Mouse (Mus musculus) limb, embryonic 10.5 days (tissue): Measurements from ENCODE around the gene Myh3. TPM values are rescaled to one million over a fixed set of nuclear protein-coding genes. Genes with fewer than 3 reads are reported as not detected.

Source experiments
- DNase-seq: peaks from one replicate; pipeline ENCODE4 v3.0.0-alpha.2; 2017; ENCODE audit warnings: low spot score
- H3K27ac ChIP-seq: fragments of 300-500 bp; sonication (generic); 2 replicates; pipeline ENCODE4 v1.5.1; 2016; ENCODE audit warnings: mild to moderate bottlenecking
- H3K27me3 ChIP-seq: fragments of 300-500 bp; sonication (generic); 2 replicates; pipeline ENCODE4 v1.6.1; 2016; ENCODE audit warnings: low read depth, mild to moderate bottlenecking; ENCODE audit not compliant: poor library complexity, severe bottlenecking
- H3K36me3 ChIP-seq: fragments of 300-500 bp; sonication (generic); 2 replicates; pipeline ENCODE4 v1.6.1; 2016; ENCODE audit warnings: mild to moderate bottlenecking, moderate library complexity
- H3K4me1 ChIP-seq: fragments of 300-500 bp; sonication (generic); 2 replicates; pipeline ENCODE4 v1.6.1; 2016
- H3K4me3 ChIP-seq: fragments of 300-500 bp; sonication (generic); 2 replicates; pipeline ENCODE4 v1.5.1; 2016; ENCODE audit warnings: mild to moderate bottlenecking, moderate library complexity
- H3K9me3 ChIP-seq: fragments of 300-500 bp; sonication (generic); replicated peaks from 2 replicates; pipeline ENCODE4 v1.6.1; 2016; ENCODE audit warnings: mild to moderate bottlenecking
- WGBS: fragments of 180-500 bp; shearing (Covaris S2); methylation state at CpG from one replicate; pipeline ENCODE4 v1.1.7; 2016; 5-methylcytosine and 5-hydroxymethylcytosine counted together
- polyA plus RNA-seq: library from polyadenylated mRNA; unstranded; fragments of >200 nt; fragmentation: Nextera tagmentation; extraction: Ambion mirVana; gene quantifications from 2 replicates; pipeline ENCODE4 v1.2.1, GENCODE M21; 2016

The Myh3 gene
- polyA plus RNA-seq, result 0.24 and 0.78 TPM in 2 replicates

- H3K4me1 ChIP-seq, result peaks cover 16% of the 10 kb centered on the region
- WGBS, result 93% methylated on average over 5 of the region's 5 CpGs
- no peak for DNase-seq
- no peak within 1 kb of the TSS for H3K4me3 ChIP-seq
- no peak within 1 kb of the TSS for H3K27ac ChIP-seq
- no peaks in the 10 kb centered on the region for H3K36me3 ChIP-seq
- H3K27me3 ChIP-seq, result peaks cover 9% of the 10 kb centered on the region
- H3K9me3 ChIP-seq, result no peaks in the 10 kb centered on the region
Observed at GRCm38 (mm10) chr11:67078000-67078399, at the start of gene Myh3. Gene Myh3 (plus strand): TSS chr11:67078300.

GRCm38 (mm10) chr11:67030904-67031602 lies 47.0 kb upstream of the Myh3 start:
- H3K4me3 ChIP-seq, result no peak overlapping the region
- WGBS, result 58% methylated on average over 16 of the region's 16 CpGs
- no peaks in the 10 kb centered on the region for H3K9me3 ChIP-seq
- no peaks in the 10 kb centered on the region for H3K4me1 ChIP-seq
- H3K27ac ChIP-seq, result no peak overlapping the region
- H3K36me3 ChIP-seq, result no peaks in the 10 kb centered on the region
- DNase-seq, result no peak
- no peaks in the 10 kb centered on the region for H3K27me3 ChIP-seq

DNA sequence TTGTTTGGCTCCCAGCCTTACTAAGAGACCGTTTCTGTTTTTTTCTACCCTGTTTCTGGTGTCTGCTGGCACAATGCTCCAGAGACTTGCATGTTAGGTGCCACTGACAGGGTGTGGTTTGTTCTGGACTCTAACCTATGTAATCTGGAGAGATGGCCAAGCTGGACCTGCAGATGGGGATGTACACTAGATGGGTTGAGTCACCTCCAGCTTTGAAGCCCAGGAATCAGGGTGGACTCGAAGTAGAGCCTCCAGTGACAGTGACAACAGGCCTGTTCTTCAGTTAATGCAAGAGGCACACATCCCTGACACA lies 46.5 kb upstream of the Myh3 start:
- DNase-seq, result no peak
- Histone ChIP-seq H3K4me3 (no peak overlapping the region), H3K27me3 (no peaks in the 10 kb centered on the region), H3K27ac (no peak overlapping the region), H3K36me3 (no peaks in the 10 kb centered on the region), H3K9me3 (no peaks in the 10 kb centered on the region), H3K4me1 (no peaks in the 10 kb centered on the region)
- 81% methylated on average over 2 of the region's 2 CpGs for WGBS

DNA sequence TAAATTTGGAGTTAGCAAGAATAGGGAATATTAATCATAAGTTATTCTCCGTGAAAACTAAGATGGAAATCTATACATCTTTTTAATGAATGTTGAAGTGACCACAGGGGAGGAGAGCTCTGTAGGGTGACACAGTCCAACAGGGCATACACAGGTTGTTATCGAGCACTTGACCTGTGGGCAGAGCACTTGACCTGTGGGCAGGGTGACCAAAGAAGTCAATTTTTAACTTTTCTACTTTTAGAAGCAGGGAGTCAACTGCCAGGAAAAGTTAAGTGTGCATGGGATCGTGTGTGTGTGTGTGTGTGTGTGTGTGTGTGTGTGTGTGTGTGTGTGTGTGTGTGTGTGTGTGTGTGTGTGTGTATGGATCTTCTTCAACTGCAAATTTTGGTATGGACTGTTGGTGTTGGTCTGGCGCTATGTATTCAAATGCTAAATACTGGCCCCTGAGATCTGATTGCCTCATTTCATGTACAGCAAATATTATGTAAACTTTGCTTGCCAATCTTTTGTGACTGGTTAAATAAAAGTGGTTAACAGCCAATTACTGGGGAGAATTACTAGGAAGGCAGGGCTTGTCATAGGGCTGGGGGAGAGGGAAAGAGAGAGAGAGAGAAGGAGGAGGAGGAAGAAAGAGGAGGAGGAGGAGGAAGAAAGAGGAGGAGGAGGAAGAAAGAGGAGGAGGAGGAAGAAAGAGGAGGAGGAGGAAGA lies 43.2 kb upstream of the Myh3 start:
- WGBS, result 85% methylated on average over 4 of the region's 4 CpGs

DNA sequence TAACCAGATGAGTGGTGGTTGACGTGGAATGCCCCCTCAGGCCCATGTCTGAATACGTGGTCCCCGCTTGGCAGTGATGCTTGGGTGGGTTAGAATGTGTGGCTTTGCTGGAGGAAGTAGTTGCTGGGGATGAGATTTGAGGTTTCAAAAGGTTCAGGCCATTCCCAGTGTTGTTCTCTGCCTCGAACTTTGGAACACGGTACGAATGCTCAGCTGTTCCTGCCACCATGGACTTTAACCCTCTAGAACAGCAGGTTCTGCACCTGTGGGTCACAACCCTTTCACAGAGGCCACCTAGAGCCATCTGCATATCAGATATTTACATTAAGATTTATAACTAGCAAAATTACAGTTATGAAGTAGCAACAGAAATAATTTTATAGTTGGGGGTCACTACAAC lies 41.9 kb upstream of the Myh3 start:
- H3K4me3 ChIP-seq, result no peak overlapping the region
- no peaks in the 10 kb centered on the region for H3K27me3 ChIP-seq
- no peaks in the 10 kb centered on the region for H3K9me3 ChIP-seq
- no peak for DNase-seq
- WGBS, result 91% methylated on average over 6 of the region's 6 CpGs
- peaks cover 42% of the 10 kb centered on the region for H3K36me3 ChIP-seq
- H3K27ac ChIP-seq, result no peak overlapping the region
- no peaks in the 10 kb centered on the region for H3K4me1 ChIP-seq

More for the DNA sequence above, 43.2 kb upstream of the Myh3 start:
- H3K27me3 ChIP-seq, result no peaks in the 10 kb centered on the region
- no peak overlapping the region for H3K27ac ChIP-seq
- H3K36me3 ChIP-seq, result peaks cover 29% of the 10 kb centered on the region
- H3K4me3 ChIP-seq, result no peak overlapping the region
- H3K9me3 ChIP-seq, result no peaks in the 10 kb centered on the region
- H3K4me1 ChIP-seq, result no peaks in the 10 kb centered on the region
- no peak for DNase-seq

- Histone ChIP-seq H3K27me3 (no peaks in the 10 kb centered on the region), H3K27ac (no peak overlapping the region), H3K4me3 (no peak overlapping the region), H3K36me3 (peaks cover 49% of the 10 kb centered on the region), H3K4me1 (no peaks in the 10 kb centered on the region), H3K9me3 (no peaks in the 10 kb centered on the region)
- WGBS, result 94% methylated on average over 9 of the region's 9 CpGs
- DNase-seq, result no peak
Observed at GRCm38 (mm10) chr11:67036892-67037291, 41.2 kb upstream of the Myh3 start.

- no peak for DNase-seq
- H3K4me1 ChIP-seq, result no peaks in the 10 kb centered on the region
- H3K9me3 ChIP-seq, result no peaks in the 10 kb centered on the region
- WGBS, result 88% methylated on average over 3 of the region's 3 CpGs
- H3K27ac ChIP-seq, result no peak overlapping the region
- no peaks in the 10 kb centered on the region for H3K27me3 ChIP-seq
- no peak overlapping the region for H3K4me3 ChIP-seq
- H3K36me3 ChIP-seq, result peaks cover 66% of the 10 kb centered on the region
Observed at GRCm38 (mm10) chr11:67039799-67040198, 38.3 kb upstream of the Myh3 start.

GRCm38 (mm10) chr11:67040483-67040882 lies 37.6 kb upstream of the Myh3 start:
- 96% methylated on average over 6 of the region's 6 CpGs for WGBS
- no peak overlapping the region for H3K4me3 ChIP-seq
- H3K27ac ChIP-seq, result no peak overlapping the region
- DNase-seq, result no peak
- no peaks in the 10 kb centered on the region for H3K9me3 ChIP-seq
- peaks cover 70% of the 10 kb centered on the region for H3K36me3 ChIP-seq
- H3K27me3 ChIP-seq, result no peaks in the 10 kb centered on the region
- no peaks in the 10 kb centered on the region for H3K4me1 ChIP-seq

DNA sequence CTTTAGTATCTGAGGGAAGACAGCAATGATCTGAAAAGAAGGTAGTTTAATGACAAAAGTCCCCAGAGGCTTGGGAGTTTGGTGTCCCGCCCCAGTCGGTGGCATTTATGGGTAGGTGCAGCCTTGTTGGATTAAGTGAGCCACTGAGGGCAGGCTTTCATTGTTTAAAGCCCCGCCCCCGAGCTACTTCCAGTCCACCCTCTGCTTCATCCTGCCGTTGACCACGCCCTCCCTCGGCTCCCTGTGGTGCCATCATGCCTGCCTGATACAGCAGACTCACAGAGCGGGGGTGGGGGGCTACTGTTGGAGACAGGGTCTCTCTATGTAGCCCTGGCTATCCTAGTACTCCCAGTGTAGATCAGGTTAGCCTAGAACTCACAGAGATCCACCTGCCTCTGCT lies 35.1 kb upstream of the Myh3 start:
- Histone ChIP-seq H3K4me1 (no peaks in the 10 kb centered on the region), H3K9me3 (no peaks in the 10 kb centered on the region), H3K36me3 (peaks cover 70% of the 10 kb centered on the region), H3K27ac (no peak overlapping the region), H3K27me3 (no peaks in the 10 kb centered on the region), H3K4me3 (no peak overlapping the region)
- no peak for DNase-seq
- WGBS, result 51% methylated on average over 8 of the region's 8 CpGs

GRCm38 (mm10) chr11:67044959-67045358 lies 33.1 kb upstream of the Myh3 start:
- H3K27me3 ChIP-seq, result no peaks in the 10 kb centered on the region
- no peak for DNase-seq
- WGBS, result 92% methylated on average over 6 of the region's 6 CpGs
- H3K36me3 ChIP-seq, result peaks cover 64% of the 10 kb centered on the region
- H3K27ac ChIP-seq, result no peak overlapping the region
- H3K4me1 ChIP-seq, result no peaks in the 10 kb centered on the region
- no peaks in the 10 kb centered on the region for H3K9me3 ChIP-seq
- no peak overlapping the region for H3K4me3 ChIP-seq

DNA sequence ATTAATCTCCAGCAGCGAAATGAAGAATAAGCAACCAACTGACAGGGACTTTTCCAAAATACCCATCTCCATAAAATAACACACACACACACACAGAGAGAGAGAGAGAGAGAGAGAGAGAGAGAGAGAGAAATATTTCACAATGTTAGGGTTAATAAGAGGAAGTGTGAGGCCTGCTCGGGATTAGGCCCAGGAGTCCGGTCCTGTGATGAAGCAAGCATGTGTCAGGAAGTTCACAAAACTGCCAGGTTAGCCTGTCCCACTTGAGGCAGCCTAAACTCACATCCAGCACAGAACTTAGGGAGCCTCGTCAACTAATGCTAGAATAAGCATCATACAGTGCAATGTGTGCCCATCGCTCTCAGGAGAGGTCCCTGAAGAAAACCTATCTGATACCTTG lies 30.9 kb upstream of the Myh3 start:
- WGBS, result 94% methylated on average over 5 of the region's 5 CpGs
- Histone ChIP-seq H3K4me3 (no peak overlapping the region), H3K4me1 (peaks cover 3% of the 10 kb centered on the region), H3K9me3 (no peaks in the 10 kb centered on the region), H3K27me3 (no peaks in the 10 kb centered on the region), H3K36me3 (peaks cover 50% of the 10 kb centered on the region), H3K27ac (no peak overlapping the region)
- no peak for DNase-seq

DNA sequence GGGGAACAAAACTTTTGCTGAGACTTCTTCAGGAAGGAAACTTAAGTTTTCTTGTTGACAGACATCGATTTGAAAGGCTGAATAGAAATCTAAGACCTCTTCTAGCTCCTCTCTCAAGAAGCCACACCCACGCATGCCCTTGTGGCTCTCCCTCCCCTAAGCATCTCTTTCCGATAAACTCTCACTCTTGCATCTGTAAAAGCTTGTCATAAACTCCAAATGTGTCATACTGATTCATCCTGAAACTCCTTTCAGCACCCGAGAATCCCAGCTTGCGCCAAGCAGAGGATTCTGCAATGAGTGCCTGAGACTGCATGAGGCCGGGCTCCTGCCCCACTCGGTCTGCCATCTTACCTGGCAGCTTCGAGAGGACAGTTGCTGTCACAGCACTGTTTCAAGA lies 29.6 kb upstream of the Myh3 start:
- WGBS, result 94% methylated on average over 8 of the region's 8 CpGs
- DNase-seq, result no peak
- H3K27me3 ChIP-seq, result no peaks in the 10 kb centered on the region

GRCm38 (mm10) chr11:67049256-67049655 lies 28.8 kb upstream of the Myh3 start:
- Histone ChIP-seq H3K4me3 (no peak overlapping the region), H3K9me3 (no peaks in the 10 kb centered on the region), H3K36me3 (peaks cover 39% of the 10 kb centered on the region), H3K27ac (no peak overlapping the region), H3K4me1 (peaks cover 12% of the 10 kb centered on the region), H3K27me3 (no peaks in the 10 kb centered on the region)
- no peak for DNase-seq
- 88% methylated on average over 3 of the region's 3 CpGs for WGBS

More for the DNA sequence above, 29.6 kb upstream of the Myh3 start:
- no peak overlapping the region for H3K27ac ChIP-seq
- no peak overlapping the region for H3K4me3 ChIP-seq
- peaks cover 6% of the 10 kb centered on the region for H3K4me1 ChIP-seq
- H3K36me3 ChIP-seq, result peaks cover 41% of the 10 kb centered on the region
- no peaks in the 10 kb centered on the region for H3K9me3 ChIP-seq
